Mouse (Mus musculus): ENCODE results near the gene Dync1li2. TPM values are rescaled to one million over a fixed set of nuclear protein-coding genes. Genes with fewer than 3 reads are reported as not detected.
A peak's percentile ranks its signal among the peaks of the same experiment; 100 is the strongest.

Dync1li2 gene
- 20.2 and 32.1 TPM in 2 replicates for polyA plus RNA-seq (2012; rRNA removed)

DNA sequence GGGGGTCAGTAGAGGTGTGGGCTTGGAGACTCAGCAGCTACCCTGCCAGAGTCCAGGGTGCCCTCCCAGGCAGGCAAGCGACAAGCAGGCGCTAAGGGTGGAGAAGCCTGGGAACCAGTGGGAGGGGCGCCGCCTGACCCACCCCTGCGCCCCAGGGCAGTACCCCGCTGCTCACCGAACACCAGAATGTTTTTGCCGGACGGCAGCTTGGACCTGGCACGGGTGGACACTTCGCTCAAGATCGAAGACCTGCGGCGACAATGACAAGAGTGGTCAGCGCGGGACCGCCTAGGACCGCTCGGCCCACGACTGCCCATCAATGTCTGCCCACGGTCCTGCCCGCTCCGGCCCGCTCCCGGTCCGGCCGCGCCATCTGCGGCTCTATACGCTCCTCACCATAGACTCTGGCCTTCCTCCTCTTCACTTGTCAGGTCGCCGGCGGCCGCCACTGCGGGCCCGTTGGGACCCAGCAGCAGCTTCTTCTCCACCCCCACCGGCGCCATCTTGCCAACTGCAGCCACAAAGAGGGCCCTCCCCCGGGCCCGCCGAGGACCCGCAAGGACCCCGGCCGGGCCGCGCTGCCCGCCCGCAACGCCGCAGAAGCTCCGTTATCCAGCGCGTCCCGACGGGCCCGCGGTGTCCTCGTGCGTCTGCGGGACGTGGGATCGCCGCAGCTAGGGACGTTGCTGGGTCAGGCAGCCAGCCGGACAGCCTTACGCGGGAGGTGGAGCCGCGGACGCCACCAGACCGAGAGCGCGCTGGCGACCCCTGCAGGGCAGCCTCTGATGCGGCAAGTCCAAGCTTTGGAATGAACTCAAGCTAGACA, at the start of gene Dync1li2:
Gene Dync1li2 (minus strand): TSS at position 749 of the 826 bp plus-strand sequence.
- peak; percentile 72 for TF ChIP-seq CTCF (IDR thresholded peaks at IDR 0.05; ENCODE audit: insufficient read depth, low read length)
- peak; percentile 46; the same call in 1 of the 2 replicates for TF ChIP-seq POLR2A (IDR thresholded peaks at IDR 0.05; ENCODE audit: borderline replicate concordance, extremely low read depth, low read depth, low read length)
- H3K4me1 ChIP-seq (ENCODE audit: control insufficient read depth, insufficient read depth, low read length) = peaks cover 10% of the 10 kb centered on the region
- under 1% methylated on average over 75 of the region's 75 CpGs for WGBS
- peak within 1 kb of the TSS; percentile 79 for H3K4me3 ChIP-seq (replicated peaks; ENCODE audit: extremely low read depth, low read depth, low read length)
- DNase-seq = peak; percentile 95

DNA sequence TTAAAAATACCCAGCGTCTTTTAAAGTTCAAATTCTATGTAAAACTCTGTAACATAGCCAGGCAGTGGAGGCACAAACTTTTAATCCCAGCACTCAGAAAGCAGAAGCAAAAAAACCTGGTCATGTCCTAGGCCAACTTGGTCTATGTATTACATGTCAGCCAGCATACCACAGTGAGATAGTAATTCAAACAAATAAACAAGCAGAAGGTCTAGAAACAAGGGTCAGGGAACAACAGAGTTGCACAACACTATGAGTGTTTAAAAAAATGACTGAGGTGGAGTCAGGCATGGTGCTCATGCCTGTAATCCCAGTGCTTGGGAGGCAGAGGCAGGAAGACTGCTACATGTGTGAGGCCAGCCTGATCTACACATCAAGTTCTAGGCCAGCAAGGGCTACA, 36.2 kb upstream of the Dync1li2 start:
- no peaks in the 10 kb centered on the region for H3K4me1 ChIP-seq (ENCODE audit: control insufficient read depth, insufficient read depth, low read length)
- WGBS = 53% methylated on average over 1 of the region's 1 CpGs
- H3K4me3 ChIP-seq (replicated peaks; ENCODE audit: extremely low read depth, low read depth, low read length) = no peak overlapping the region
- TF ChIP-seq CTCF (IDR thresholded peaks at IDR 0.05; ENCODE audit: insufficient read depth, low read length) (no peak), POLR2A (IDR thresholded peaks at IDR 0.05; ENCODE audit: borderline replicate concordance, extremely low read depth, low read depth, low read length) (no peak)
- DNase-seq = no peak

DNA sequence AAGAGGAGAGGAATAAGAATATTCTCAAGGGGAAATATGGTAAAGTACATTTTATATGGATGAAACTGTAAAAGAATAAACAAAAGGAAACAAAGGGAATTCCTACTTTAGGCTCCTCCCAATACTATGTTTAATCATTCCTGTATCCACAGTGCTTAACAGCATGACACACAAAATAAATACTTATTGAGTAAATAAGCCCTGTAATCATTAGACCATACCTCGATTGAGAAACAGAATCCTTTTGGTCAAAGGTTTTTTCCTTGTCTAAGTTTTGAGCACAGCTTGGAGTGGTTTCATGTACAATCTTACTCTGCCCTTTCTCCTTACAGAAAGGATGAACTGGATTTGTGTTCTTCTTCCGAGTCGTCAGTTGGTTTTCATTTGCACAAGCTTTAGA, 29.6 kb upstream of the Dync1li2 start:
- WGBS = 53% methylated on average over 3 of the region's 3 CpGs
- H3K4me1 ChIP-seq (ENCODE audit: control insufficient read depth, insufficient read depth, low read length) = no peaks in the 10 kb centered on the region
- no peak overlapping the region for H3K4me3 ChIP-seq (replicated peaks; ENCODE audit: extremely low read depth, low read depth, low read length)
- no peak for TF ChIP-seq CTCF (IDR thresholded peaks at IDR 0.05; ENCODE audit: insufficient read depth, low read length)
- no peak for TF ChIP-seq POLR2A (IDR thresholded peaks at IDR 0.05; ENCODE audit: borderline replicate concordance, extremely low read depth, low read depth, low read length)
- no peak for DNase-seq

- H3K4me1 ChIP-seq (ENCODE audit: control insufficient read depth, insufficient read depth, low read length) = no peaks in the 10 kb centered on the region
- no peak for TF ChIP-seq CTCF (IDR thresholded peaks at IDR 0.05; ENCODE audit: insufficient read depth, low read length)
- 64% methylated on average over 2 of the region's 2 CpGs for WGBS
- DNase-seq = no peak
- no peak overlapping the region for H3K4me3 ChIP-seq (replicated peaks; ENCODE audit: extremely low read depth, low read depth, low read length)
Observed at GRCm38 (mm10) chr8:104467463-104467862, 24.6 kb upstream of the Dync1li2 start.

- no peak for TF ChIP-seq CTCF (IDR thresholded peaks at IDR 0.05; ENCODE audit: insufficient read depth, low read length)
- TF ChIP-seq POLR2A (IDR thresholded peaks at IDR 0.05; ENCODE audit: borderline replicate concordance, extremely low read depth, low read depth, low read length) = no peak
- Histone ChIP-seq H3K4me1 (ENCODE audit: control insufficient read depth, insufficient read depth, low read length) (no peaks in the 10 kb centered on the region), H3K4me3 (replicated peaks; ENCODE audit: extremely low read depth, low read depth, low read length) (no peak overlapping the region)
- WGBS = 82% methylated on average over 3 of the region's 3 CpGs
- DNase-seq = no peak
Observed at GRCm38 (mm10) chr8:104452177-104452576, 9.3 kb upstream of the Dync1li2 start.

DNA sequence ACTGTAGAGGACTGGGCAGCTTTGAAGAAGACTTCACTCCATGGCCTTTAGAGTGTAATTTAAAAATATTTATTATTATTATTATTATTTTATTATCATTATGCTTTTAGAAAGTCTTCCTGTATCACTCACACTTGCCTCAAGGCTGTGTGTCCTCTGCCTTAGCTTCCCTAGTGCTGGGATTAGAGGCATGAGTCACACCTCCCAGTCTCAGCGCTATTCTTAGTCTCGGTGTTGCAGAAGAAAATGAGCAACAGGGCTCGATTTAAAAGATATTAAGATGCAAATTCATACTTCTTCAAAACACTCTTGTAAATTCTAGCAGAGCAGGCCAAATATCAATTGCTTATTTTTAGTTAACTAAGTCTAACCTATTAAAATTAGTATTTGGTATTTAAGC, 5.9 kb upstream of the Dync1li2 start:
- no peak for DNase-seq
- Histone ChIP-seq H3K4me1 (ENCODE audit: control insufficient read depth, insufficient read depth, low read length) (no peaks in the 10 kb centered on the region), H3K4me3 (replicated peaks; ENCODE audit: extremely low read depth, low read depth, low read length) (no peak overlapping the region)
- WGBS = 61% methylated on average over 3 of the region's 3 CpGs
- TF ChIP-seq POLR2A (IDR thresholded peaks at IDR 0.05; ENCODE audit: borderline replicate concordance, extremely low read depth, low read depth, low read length) (no peak), CTCF (IDR thresholded peaks at IDR 0.05; ENCODE audit: insufficient read depth, low read length) (no peak)

GRCm38 (mm10) chr8:104446016-104446415, 3.2 kb upstream of the Dync1li2 start:
- H3K4me3 ChIP-seq (replicated peaks; ENCODE audit: extremely low read depth, low read depth, low read length) = no peak overlapping the region
- peaks cover 9% of the 10 kb centered on the region for H3K4me1 ChIP-seq (ENCODE audit: control insufficient read depth, insufficient read depth, low read length)
- no peak for DNase-seq
- TF ChIP-seq CTCF (IDR thresholded peaks at IDR 0.05; ENCODE audit: insufficient read depth, low read length) = no peak
- TF ChIP-seq POLR2A (IDR thresholded peaks at IDR 0.05; ENCODE audit: borderline replicate concordance, extremely low read depth, low read depth, low read length) = no peak
- 76% methylated on average over 3 of the region's 3 CpGs for WGBS

DNA sequence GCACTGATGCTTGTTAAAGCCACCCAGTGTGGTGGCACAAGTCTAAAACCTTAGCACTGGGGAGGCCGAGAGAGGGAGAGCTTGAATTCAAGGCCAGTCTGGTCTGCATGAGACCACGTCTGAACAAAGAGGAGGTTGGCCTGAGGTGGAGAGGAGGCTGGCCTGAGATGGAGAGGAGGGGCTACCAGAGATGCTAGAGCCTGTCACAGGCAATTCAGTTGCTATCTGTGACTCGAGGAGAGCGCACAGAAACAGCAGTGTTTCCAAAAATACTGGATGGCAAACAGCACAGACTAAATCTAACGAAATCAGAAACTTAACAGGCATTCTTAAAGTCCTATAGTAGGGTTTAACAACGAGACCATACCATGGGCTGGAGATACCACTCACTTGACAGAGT, 2.4 kb upstream of the Dync1li2 start:
- TF ChIP-seq POLR2A (IDR thresholded peaks at IDR 0.05; ENCODE audit: borderline replicate concordance, extremely low read depth, low read depth, low read length) (no peak), CTCF (IDR thresholded peaks at IDR 0.05; ENCODE audit: insufficient read depth, low read length) (no peak)
- WGBS = 64% methylated on average over 6 of the region's 6 CpGs

GRCm38 (mm10) chr8:104443125-104443679, 355 bp upstream of the Dync1li2 start:
- DNase-seq = no peak
- WGBS = 57% methylated on average over 7 of the region's 7 CpGs
- TF ChIP-seq CTCF (IDR thresholded peaks at IDR 0.05; ENCODE audit: insufficient read depth, low read length) = no peak
- TF ChIP-seq POLR2A (IDR thresholded peaks at IDR 0.05; ENCODE audit: borderline replicate concordance, extremely low read depth, low read depth, low read length) = no peak
- Histone ChIP-seq H3K4me1 (ENCODE audit: control insufficient read depth, insufficient read depth, low read length) (peaks cover 10% of the 10 kb centered on the region), H3K4me3 (replicated peaks; ENCODE audit: extremely low read depth, low read depth, low read length) (no peak overlapping the region)

More for the DNA sequence above, 2.4 kb upstream of the Dync1li2 start:
- DNase-seq = no peak
- Histone ChIP-seq H3K4me1 (ENCODE audit: control insufficient read depth, insufficient read depth, low read length) (peaks cover 10% of the 10 kb centered on the region), H3K4me3 (replicated peaks; ENCODE audit: extremely low read depth, low read depth, low read length) (no peak overlapping the region)

DNA sequence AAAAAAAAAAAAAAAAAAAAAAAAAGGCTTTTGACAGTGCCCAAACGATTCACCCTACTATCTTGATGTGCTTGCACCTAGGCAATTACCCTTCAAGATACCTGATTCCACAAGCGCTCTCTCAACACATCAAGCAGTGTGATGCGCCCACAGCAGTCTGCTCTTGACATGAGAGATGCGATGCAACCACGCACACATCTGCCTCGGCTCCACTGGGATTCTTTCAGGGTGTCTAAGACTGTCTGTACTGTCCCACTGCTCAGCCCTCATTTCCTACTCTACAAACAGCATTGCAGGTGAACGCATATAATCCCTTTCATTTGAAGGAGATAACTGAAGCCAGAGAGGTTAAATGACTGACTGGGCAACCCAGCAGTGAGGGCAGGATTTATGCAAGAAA, 1.2 kb downstream of the Dync1li2 start:
- 51% methylated on average over 7 of the region's 7 CpGs for WGBS
- peaks cover 11% of the 10 kb centered on the region for H3K4me1 ChIP-seq (ENCODE audit: control insufficient read depth, insufficient read depth, low read length)

More for the DNA sequence above, 1.2 kb downstream of the Dync1li2 start:
- peak overlapping the region; percentile 79 for H3K4me3 ChIP-seq (replicated peaks; ENCODE audit: extremely low read depth, low read depth, low read length)
- TF ChIP-seq CTCF (IDR thresholded peaks at IDR 0.05; ENCODE audit: insufficient read depth, low read length) (no peak), POLR2A (IDR thresholded peaks at IDR 0.05; ENCODE audit: borderline replicate concordance, extremely low read depth, low read depth, low read length) (no peak)
- no peak for DNase-seq
